Mouse (Mus musculus) spleen, adult 2 months (tissue): ENCODE measurements around the gene Adcy2.

ENCODE experiments used
- CTCF ChIP-seq: fragments of 200-500 bp; IDR thresholded peaks from 2 replicates; pipeline ENCODE4 v1.5.1; 2011; ENCODE audit warnings: mild to moderate bottlenecking, inconsistent platforms; ENCODE audit not compliant: insufficient read depth, insufficient read length, insufficient replicate concordance; ENCODE audit errors: extremely low read depth
- POLR2A ChIP-seq: fragments of 200-500 bp; IDR thresholded peaks from 2 replicates; pipeline ENCODE4 v1.6.1; 2011; ENCODE audit warnings: low read depth, low read length, inconsistent platforms

- TF ChIP-seq CTCF (no peak), POLR2A (no peak)
Measured at GRCm38 (mm10) chr13:68642786-68643185, 356.6 kb downstream of the Adcy2 start.
